Mouse (Mus musculus): ENCODE measurements around the gene Gltp.

Gltp gene

DNA sequence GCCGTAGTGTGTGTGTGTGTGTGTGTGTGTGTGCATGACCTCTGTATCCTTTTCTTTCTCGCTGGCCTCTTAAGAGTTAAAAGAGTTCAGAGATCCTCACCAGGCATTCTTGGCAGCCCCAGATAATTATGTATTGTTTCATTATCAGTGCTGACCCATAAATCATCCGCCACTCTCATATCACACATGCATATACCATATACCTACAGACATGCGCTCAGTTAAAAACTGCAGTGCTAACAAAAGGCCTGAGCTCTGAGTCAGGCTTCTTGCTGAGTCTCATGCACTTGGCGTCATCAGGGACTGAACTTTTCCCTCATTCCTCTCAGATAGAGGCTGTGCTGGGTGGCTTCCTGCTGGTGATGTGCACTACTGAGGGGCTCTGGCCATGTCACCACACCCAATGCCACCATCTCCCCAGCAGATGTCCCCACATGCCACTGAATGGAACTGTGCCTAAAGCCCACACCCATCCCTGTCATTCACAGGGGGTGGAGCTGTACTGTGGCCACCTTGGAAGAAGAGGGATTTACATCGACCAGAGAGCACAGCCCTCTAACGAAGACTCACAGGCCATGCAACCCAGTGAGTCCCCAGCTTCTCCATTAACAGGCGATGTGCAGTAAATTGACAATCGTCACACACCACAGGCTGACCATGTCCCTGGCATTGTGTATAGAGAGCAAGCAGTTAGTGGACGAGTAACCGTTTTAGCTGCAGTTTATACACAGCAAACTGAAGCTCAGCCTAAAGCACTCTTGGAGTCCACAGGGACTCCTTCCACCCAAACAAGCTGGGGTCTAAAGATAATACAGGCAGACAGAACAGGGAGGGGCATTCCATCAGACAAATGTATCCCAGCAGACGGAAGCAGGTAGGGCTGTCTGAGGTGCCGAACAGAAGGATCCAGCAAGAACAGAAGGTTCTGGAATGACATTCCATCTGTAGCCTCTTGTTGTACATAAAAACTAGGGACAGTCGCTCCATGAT, 11.9 kb upstream of the Gltp start:
- no peak for DNase-seq

DNA sequence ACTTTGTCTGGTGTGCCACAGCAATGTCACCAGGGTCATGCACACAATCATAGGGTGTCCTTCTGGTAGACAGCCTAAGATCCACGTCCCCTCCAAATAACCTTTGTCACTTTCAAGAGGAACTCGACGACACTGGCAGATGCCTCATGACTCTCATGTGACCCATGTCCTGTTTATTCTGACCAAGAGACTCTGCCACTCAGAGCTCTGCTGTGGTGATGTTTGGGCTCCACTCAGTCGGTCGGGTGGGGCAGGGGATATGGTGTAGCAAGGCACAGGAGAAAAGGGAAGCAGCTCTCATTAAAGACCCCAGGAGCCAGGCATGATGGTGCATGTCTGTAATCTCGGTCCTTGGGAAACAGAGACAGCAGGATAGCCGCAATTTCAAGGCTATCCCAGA, 8.2 kb upstream of the Gltp start:
- no peak for DNase-seq

DNA sequence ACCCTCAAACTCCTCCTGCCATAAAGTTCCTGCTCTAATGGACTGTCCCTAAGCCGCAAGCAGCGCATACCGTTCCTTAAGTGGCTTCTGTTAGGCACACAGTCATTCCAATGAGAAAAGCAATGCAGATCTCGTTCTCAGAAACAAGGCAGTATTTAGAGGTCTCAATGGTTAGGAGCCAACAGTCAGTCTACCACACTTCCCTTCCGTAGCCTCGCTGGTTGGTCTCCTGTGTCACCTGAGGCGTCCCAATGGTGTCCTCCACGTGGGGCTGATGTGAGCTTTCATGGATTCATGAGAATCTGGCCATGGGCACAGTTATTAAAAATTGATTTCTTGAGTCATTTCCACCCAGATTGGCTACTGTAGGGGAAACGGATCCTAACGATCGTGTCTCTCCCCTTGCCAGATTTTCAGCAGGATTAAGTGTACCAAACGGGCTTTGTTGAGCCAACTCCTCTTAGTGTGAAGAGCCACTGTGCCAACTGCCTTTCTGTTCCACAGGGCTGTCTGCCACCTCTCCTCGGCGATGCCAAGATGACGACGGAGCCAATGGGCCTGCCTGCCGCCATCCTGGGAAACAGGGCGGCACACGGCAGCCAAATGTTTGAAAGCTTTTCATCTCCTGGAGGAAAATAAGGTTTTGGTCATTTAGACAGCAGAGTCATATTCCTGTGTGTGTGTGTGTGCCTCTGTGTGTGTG, 7.4 kb upstream of the Gltp start:
- DNase-seq: no peak

DNA sequence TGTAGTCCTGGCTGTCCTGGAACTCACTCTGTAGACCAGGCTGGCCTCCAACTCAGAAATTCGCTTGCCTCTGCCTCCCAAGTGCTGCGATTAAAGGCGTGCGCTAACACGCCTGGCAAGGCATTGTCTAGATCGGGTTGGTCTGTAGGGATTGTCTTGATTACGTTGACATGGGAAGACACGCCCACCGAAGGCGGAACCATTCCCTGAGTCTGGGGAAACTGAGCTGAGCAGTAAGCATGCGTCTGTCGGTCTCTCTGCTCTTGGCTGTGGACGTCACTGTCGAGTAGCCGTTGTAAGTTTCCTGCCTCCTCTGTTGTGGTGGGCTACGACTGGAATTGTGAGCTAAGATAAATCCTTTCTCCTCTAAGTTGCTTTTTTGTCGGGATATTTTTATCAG, 6.2 kb upstream of the Gltp start:
- DNase-seq: no peak

DNA sequence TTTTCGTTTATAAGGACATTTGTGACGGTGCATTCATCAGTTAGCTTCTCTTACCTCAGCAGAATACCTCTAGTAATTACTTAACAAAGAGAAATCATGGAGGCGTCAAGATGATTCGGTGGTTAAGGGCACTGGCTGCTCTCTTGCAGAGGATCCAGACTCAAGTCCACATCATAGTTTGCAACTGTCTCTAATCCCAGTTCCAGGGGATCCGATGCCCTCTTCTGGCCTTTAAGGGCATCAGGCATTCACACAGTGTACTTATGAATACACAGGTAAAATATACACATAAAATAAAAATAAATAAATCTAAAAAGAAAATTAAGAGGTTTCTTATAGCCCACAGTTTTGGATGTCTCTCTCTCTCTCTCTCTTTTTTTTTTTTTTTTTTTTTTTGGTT, 5.0 kb upstream of the Gltp start:
- no peak for DNase-seq

DNA sequence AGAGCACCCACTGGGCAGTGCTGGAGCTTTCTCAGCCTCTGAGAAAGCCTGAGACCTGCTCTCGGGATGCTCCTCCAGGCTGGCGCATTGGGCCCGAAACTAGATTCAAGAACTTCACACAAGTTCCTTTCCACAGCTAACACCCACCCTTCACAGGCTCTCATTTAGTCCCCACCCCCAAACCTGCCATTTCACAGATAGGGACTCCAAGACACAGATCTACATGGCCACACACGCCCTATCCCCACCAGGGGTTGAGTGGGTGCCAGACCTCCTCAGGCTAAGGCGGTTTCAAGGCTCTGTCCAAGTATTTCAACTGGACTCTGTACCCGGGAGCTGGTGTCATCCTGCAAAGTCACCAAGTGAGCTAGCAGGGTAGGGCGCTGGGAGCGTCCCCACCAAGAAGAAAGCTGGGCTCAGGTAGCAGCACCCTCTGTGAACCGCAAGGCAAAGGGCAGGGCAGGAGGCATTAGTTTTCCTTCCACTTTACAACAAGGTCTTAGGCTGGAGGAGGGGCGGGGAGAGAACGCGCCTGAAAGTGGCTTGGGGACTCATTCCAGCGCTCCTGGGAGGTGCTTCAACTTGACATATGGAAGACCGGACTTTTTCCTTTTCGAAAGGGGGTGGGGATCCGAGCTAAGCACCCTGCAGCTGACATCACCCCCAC, 951 bp downstream of the Gltp start:
- peak; percentile 62 for DNase-seq

DNA sequence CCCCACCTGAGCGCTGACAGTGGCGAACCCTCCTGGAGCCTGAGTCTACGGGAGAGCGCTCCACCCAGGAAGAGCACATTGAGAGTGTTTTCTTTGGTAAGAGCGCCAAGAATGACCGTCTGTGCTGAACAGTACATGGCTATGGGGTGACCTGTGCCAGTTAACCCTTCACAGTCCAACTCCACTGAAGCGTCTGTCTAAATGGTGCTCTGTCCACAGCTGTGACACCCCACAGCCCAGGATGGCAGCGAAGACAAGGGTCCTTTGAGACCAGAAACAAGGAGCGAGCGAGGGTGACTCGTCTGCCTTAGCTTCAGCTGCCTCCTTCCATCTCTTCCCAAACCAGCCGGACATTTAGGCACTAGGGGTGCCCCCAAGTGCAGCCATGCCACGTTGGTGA, 2.1 kb downstream of the Gltp start:
- no peak for DNase-seq

DNA sequence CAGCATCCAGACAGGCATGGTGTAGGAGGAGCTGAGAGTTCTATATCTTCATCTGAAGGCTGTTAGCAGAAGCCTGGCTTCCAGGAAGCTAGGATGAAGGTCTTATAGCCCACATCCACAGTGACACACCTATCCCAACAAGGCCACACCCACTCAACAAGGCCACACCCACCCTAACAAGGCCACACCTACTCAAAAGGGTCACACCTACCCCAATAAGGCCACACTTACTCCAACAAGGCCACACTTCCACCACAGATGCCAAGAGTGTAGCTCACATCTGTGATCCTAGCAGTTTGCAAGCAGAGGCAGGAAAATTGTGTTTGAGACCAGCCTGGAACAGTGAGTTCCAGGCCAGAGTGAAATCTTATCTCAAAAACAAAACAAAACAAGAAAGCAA, 2.9 kb downstream of the Gltp start:
- no peak for DNase-seq

DNA sequence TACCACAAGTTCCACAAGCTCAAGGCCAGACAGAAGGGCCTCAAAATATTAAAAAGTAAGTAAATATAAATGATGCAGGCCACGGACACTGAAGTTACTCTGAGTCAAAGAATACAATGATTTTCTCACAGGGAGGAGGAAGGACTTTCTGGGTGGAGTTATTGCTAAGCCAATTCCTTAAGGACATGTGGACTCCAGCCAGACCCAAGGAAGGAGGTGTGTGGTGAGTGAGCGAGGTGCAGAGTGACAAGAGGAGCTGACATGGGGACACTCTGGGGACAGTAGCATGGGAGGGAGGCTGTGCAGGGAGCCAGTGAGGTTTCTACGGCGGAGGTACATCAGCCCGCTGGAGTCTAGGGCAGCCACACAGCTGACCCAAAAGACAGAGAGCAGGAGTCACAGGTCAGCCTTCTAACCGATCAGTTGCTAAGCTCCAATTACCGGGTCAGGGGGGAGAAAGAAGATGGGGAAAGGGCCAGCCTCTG, 4.0 kb downstream of the Gltp start:
- no peak for DNase-seq

DNA sequence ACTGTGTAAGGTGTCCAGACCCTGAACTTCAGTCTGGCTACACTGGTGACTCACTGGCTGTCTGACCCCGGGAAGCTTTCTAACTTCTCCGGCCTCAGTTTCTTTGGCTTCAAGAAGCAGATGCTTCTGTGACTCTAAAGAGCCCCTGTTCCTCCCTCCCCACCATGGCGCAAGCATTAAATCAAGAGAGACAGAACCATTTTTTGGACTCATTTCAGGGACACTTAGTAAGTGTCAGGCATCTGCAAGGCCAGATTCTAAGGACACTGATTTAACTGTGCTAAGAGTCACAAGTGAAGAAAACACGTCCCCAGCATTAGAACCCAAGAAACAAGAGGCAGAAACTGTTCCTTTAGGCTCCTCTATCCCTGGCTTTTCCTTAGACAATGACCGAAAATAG, 4.8 kb downstream of the Gltp start:
- DNase-seq: no peak

DNA sequence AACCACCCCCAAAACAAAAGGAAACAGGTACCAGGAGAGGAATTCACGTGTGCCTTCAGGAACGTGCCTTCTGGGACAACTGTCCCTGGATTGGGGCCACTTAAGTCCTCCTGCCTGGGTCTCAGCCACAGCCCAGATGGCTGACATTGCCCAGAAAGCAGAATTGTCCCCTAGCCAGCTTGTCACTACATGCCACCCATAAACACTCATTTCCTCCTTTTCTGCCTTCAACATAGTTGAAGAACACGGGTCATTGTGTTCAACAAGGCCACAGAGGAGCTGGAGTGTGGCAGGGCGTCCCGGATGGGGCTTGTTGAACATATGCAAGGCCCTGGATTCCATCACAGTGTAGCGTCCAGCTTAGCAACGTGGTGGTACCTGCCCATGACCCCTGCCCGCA, 9.1 kb downstream of the Gltp start:
- no peak for DNase-seq

DNA sequence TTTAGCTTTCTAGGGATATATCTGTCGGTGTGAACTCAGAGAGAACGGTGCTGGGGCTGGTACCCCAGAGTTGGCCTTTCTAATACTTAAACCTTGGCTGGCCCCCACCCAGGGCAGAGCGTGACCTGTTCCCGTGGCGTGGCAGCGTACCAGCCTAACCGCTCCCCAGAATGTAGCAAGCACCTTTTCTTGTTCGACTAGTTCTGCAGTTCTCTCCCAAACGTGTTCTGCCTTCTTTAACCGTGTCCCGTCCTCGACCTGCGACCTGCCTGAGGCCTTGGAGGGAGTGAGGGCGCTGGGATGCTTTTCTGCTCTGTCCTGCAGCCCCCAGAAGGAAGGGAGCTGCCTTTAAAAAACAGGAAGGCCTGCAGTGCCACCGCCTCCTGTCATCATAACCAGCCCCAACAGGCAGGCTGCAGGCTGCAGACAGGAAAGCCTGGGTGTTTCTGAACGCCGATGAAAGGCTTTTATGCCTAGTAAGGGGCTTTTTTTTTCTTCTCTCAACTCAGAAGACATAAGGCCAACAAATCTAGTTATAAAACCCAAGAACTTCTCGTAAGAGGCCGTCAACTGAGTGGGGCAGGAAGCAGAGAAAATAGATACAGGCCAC, 10.0 kb downstream of the Gltp start:
- DNase-seq: no peak

DNA sequence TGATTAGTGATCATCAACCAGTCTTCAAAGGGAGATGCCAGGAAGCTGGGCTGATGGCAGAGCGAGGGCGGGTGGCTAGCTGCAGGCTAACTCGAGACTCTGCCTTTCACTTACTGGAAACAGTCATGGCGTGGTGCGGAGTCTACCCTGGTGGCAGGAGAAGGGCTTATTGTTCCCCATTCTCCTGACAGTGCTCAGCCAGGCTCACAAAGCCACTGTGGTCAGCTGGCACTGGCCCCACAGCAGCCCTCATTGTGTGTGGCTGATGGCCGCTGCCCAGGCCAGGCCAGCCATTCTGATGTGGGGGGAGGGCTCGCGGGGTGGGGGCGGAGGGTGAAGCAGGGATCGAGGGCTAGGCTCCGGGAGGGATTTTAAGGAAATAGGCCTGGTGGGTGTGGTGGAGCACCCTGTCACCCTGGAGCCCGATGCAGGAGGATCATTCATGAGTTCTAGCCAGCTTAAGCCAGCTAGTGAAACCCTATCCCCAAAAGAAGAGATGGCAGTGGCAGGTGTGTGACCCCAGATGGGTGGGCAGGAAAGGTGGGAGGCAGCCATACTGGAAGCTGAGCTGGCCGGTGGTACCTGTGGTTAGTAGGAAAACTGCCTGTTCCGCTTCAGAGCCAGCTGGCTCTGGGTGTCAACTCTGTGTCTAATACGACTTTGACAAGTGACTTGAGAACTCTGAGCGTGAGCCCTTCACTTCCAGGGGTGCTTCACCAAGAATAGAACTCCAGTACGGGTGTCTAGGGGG, 10.8 kb downstream of the Gltp start:
- DNase-seq: no peak

DNA sequence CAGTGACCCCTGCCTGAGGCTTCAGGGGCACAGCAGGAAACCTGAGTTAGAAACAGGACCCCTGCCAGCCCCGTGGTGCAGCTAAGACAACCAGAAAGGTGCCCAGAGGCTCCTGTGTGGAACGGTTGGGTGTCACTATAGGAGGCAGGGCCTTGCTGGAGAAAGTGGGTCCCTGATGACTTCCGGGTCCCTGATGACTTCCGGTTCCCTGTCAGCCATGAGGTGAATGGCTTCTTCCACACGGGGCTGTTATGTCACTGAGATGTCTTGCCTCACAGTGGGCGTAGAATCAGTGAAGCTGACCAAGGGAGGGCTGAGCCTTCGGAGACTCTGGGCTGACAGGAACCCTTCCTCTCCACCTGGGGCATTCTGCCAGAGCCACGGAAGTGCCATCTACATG, 16.2 kb downstream of the Gltp start:
- DNase-seq: no peak

DNA sequence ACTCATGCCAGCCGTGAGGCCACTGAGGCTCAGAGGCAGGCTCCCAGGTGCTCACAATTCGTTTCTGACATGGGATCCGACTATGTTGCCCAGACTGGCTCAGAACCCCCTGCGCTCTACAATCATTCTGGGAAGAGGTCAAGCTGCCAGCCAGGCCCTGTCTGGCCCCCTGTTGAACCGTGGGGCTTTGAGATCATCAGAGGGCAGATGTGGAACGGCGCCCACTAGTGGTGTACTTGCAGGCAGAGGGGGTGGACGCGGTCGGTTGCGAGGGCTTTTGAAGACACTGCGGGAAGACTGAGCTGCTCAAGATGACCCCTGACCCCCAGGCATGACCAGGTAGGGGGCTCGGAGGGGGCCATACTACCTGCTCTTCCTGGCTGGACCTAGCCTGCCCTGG, 17.7 kb downstream of the Gltp start:
- no peak for DNase-seq

DNA sequence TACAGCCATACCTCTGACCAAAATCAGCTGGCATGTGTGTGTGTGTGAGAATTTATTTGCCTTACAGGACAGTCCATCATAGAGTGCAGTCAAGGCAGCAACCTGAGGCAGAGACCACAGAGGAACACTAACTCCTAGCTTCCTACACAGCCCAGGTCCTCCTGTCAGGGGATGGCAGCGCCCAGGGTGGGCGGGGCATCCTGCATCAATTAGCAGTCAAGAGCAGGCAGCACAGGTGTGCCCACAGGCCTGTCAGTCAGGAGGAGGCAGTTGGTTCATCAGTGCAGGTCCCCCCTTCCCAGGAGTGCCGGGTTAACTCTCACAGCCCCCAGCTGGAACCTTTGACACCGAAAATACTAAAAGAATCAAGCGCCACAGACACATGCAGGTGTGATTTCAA, 21.8 kb downstream of the Gltp start:
- no peak for DNase-seq

DNA sequence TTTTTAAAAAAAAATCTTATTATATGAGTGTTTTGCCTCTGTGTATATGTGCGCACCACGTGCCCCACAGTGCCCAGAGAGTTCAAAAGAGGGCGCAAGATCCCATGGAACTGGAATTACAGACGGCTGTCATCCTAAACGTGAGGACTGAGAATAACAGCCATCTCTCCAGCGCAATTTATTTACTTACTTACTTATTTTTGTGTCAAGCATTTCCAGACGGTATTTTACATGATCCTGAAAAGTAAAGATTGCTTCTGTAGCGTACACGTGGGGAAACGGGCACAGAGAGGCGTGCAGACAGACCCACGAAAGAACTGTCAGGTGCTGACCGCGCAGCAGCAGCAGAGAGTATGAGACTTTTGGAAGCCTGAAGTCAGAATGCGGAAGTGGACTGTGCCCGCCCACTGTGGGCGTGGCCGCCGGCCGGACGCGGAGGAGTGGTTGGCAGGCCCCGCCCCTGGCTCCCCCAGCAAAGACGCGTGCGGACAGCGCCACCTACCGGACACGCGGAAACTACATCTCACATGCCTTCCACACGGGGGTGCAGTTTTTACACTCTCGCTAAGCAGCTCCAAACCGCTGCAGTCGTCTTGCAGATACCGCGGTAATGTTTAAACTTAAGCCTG, 23.4 kb downstream of the Gltp start:
- peak; percentile 100 for DNase-seq

DNA sequence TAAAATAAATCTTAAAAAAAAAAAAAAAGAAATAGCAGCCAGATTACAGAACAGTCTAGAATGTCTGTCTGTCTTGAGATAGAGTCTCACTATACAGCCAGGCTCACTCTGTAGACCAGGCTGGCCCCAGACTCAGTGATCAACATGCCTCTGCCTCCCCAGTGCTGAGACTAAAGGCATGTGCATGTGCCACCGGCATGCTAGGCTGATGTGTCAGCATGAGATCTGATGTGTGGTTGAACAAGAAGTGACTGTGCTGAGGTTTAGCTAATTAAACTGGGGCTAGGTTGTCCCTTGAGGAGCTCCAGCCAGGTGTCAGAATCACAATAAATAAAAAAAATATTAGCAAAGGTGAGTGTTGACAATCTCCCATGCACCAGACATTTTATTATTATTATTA, 24.1 kb downstream of the Gltp start:
- no peak for DNase-seq

DNA sequence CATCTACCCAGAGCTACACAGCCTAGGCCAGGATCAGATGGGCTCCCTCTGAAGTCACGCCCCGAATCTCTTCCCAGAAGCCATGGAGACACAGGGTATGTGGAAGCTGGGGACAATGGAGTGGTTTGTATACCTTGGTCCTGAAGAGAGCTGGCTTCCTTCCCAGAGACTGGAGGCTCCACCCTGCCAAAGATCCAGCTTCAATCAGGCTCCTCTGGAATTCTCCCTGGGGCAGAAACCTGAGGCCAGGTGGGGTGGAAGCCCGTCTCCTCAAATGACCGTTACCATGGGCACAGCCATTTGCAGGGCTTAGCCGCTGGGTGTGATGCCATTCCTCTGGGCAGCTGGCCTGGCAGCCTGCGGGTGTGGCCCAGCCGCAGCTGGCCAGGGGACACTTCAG, 26.0 kb downstream of the Gltp start:
- DNase-seq: peak; percentile 45

DNA sequence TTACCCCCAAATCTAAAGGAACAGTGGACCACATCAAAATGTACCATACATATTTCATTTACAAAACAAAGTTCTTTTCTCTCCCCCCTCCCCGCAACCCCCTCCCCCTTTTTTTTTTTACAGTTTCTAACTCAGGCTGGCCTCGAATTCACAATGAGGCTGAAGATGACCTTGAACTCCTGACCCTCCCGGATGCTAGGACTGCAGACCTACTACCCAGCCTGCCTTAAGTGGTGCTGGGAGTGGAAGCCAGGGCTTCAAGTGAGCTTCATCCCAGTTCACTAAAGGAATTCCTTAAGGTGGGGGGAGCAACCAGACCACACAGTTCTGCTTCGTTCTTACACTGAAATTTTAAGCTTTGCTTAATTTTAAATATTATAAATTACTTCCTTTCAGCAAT, 26.6 kb downstream of the Gltp start:
- DNase-seq: no peak

DNA sequence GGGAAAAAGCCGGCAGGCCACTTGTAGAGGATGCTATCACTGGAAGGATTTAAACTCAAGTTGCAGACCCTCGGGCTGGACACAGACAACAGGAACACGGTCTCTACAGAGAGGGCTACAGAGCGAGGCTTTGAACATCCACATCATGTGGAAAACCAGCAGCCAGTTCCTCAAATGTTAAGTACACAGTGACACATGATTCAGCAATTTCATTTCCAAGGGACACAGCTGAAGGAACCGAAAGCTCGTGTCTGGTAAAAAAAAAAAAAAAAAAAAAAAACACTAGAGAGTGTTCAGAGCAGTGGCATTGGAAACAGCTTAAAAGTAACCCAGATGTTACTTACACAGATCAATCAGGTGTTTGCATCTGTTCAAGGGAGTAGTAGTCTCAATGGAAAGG, 29.8 kb downstream of the Gltp start:
- DNase-seq: no peak

DNA sequence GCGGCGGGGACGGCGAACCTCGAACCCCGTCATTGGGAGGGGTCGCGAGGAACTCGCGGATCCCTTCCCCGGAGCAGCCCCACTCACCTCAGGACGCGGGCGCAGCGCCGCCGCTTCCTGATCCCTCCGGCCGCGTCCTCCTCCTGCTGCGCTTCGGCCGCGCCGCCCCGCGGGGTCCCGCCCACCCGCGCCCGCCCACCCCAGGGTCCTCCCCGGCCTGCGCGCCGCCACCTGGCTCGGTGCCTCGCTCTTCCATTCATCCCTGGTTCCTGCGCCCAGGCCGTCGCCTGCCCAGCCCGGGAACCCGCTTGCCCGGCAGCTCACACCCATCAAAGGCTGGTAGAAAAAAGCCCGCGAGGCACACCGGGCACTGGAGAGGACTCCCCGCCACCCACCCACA, 32.5 kb downstream of the Gltp start, which contains the start of gene Trpv4:
TSS of gene Trpv4 (minus strand) at position 167 of the 400 bp plus-strand sequence.
- peak; percentile 66 for DNase-seq
